Mouse (Mus musculus): ENCODE data around the gene Cnn1. TPM values are rescaled to one million over a fixed set of nuclear protein-coding genes. Genes with fewer than 3 reads are reported as not detected.

The Cnn1 gene
- polyA plus RNA-seq, 2 experiments, result 0.09 to 0.17 TPM

GRCm38 (mm10) chr9:22095854-22096307, 3.1 kb upstream of the Cnn1 start:
- peak; percentile 55 to 66 (median 57) for DNase-seq (ENCODE audit: low read depth in 3 of 3, low spot score in 3 of 3)
- peak; percentile 78 for ATAC-seq (ENCODE audit: insufficient read depth)
- Histone ChIP-seq H3K27me3 (ENCODE audit: control insufficient read depth, insufficient read depth, low read length) (peaks cover 24% of the 10 kb centered on the region), H3K27ac (no peak overlapping the region), H3K9me3 (ENCODE audit: control insufficient read depth, low read length) (no peaks in the 10 kb centered on the region), H3K9ac (replicated peaks) (peak overlapping the region; percentile 69), H3K36me3 (replicated peaks; ENCODE audit: control insufficient read depth, insufficient read depth, low read depth) (no peaks in the 10 kb centered on the region), H3K4me2 (ENCODE audit: low read depth) (peak overlapping the region; percentile 69), H3K4me3 (ENCODE audit: insufficient read depth in 1 of 2, low read depth in 2 of 2, low read length in 2 of 2) (peak overlapping the region; percentile 28 to 44), H3K4me1 (replicated peaks; ENCODE audit: control insufficient read depth in 2 of 2, insufficient read depth in 2 of 2, low read length in 1 of 2) (peaks cover 0 to 3% of the 10 kb centered on the region in 2 experiments; a peak in 1 of 4 replicates)
- 2% methylated on average over 24 of the region's 24 CpGs for WGBS (ENCODE audit: insufficient replicate concordance)
- peak; percentile 91 for TF ChIP-seq CTCF (IDR thresholded peaks at IDR 0.05; ENCODE audit: low read depth)
- no peak for TF ChIP-seq EP300 (IDR thresholded peaks at IDR 0.05; ENCODE audit: low read depth)

- DNase-seq (ENCODE audit: low read depth in 3 of 3, low spot score in 3 of 3) (no peak), ATAC-seq (ENCODE audit: insufficient read depth) (no peak)
- H3K9ac ChIP-seq (replicated peaks), result no peak overlapping the region
- H3K36me3 ChIP-seq (replicated peaks; ENCODE audit: control insufficient read depth, insufficient read depth, low read depth), result no peaks in the 10 kb centered on the region
- no peaks in the 10 kb centered on the region for H3K9me3 ChIP-seq (ENCODE audit: control insufficient read depth, low read length)
- WGBS (ENCODE audit: insufficient replicate concordance), result 5% methylated on average over 18 of the region's 18 CpGs
- H3K27ac ChIP-seq, result no peak overlapping the region
- no peak overlapping the region for H3K4me3 ChIP-seq (ENCODE audit: insufficient read depth in 1 of 2, low read depth in 2 of 2, low read length in 2 of 2)
- H3K4me1 ChIP-seq (replicated peaks; ENCODE audit: control insufficient read depth in 2 of 2, insufficient read depth in 2 of 2, low read length in 1 of 2), result peaks cover 0 to 3% of the 10 kb centered on the region in 2 experiments; a peak in 1 of 4 replicates
- H3K27me3 ChIP-seq (ENCODE audit: control insufficient read depth, insufficient read depth, low read length), result peaks cover 32% of the 10 kb centered on the region
- TF ChIP-seq CTCF (IDR thresholded peaks at IDR 0.05; ENCODE audit: low read depth) (no peak), EP300 (IDR thresholded peaks at IDR 0.05; ENCODE audit: low read depth) (no peak)
- H3K4me2 ChIP-seq (ENCODE audit: low read depth), result no peak overlapping the region
Measured at GRCm38 (mm10) chr9:22099922-22100321, 906 bp downstream of the Cnn1 start.

GRCm38 (mm10) chr9:22108194-22108593, 9.2 kb downstream of the Cnn1 start:
- Histone ChIP-seq H3K27ac (no peak overlapping the region), H3K9ac (replicated peaks) (no peak overlapping the region), H3K4me1 (replicated peaks; ENCODE audit: control insufficient read depth in 2 of 2, insufficient read depth in 2 of 2, low read length in 1 of 2) (no peaks in the 10 kb centered on the region), H3K9me3 (ENCODE audit: control insufficient read depth, low read length) (no peaks in the 10 kb centered on the region), H3K36me3 (replicated peaks; ENCODE audit: control insufficient read depth, insufficient read depth, low read depth) (peaks cover 19% of the 10 kb centered on the region), H3K4me2 (ENCODE audit: low read depth) (no peak overlapping the region), H3K4me3 (ENCODE audit: insufficient read depth in 1 of 2, low read depth in 2 of 2, low read length in 2 of 2) (no peak overlapping the region), H3K27me3 (ENCODE audit: control insufficient read depth, insufficient read depth, low read length) (no peaks in the 10 kb centered on the region)
- TF ChIP-seq CTCF (IDR thresholded peaks at IDR 0.05; ENCODE audit: low read depth) (no peak), EP300 (IDR thresholded peaks at IDR 0.05; ENCODE audit: low read depth) (no peak)
- ATAC-seq (ENCODE audit: insufficient read depth), result no peak
- whole genome bisulfite sequencing (ENCODE audit: insufficient replicate concordance), result 82% methylated on average over 9 of the region's 9 CpGs
- no peak for DNase-seq (ENCODE audit: low read depth in 3 of 3, low spot score in 3 of 3)

- ATAC-seq (ENCODE audit: insufficient read depth), result no peak
- TF ChIP-seq CTCF (IDR thresholded peaks at IDR 0.05; ENCODE audit: low read depth) (no peak), EP300 (IDR thresholded peaks at IDR 0.05; ENCODE audit: low read depth) (no peak)
- H3K9ac ChIP-seq (replicated peaks), result peak overlapping the region; percentile 82
- no peak for DNase-seq (ENCODE audit: low read depth in 3 of 3, low spot score in 3 of 3)
- H3K4me2 ChIP-seq (ENCODE audit: low read depth), result peak overlapping the region; percentile 78
- H3K9me3 ChIP-seq (ENCODE audit: control insufficient read depth, low read length), result no peaks in the 10 kb centered on the region
- H3K27ac ChIP-seq, result no peak overlapping the region
- WGBS (ENCODE audit: insufficient replicate concordance), result 76% methylated on average over 4 of the region's 4 CpGs
- H3K4me1 ChIP-seq (replicated peaks; ENCODE audit: control insufficient read depth in 2 of 2, insufficient read depth in 2 of 2, low read length in 1 of 2), result peaks cover 5 to 22% of the 10 kb centered on the region in 2 experiments; a peak in 3 of 4 replicates
- peak overlapping the region; percentile 67 to 90 for H3K4me3 ChIP-seq (ENCODE audit: insufficient read depth in 1 of 2, low read depth in 2 of 2, low read length in 2 of 2)
- peaks cover 24% of the 10 kb centered on the region for H3K36me3 ChIP-seq (replicated peaks; ENCODE audit: control insufficient read depth, insufficient read depth, low read depth)
- H3K27me3 ChIP-seq (ENCODE audit: control insufficient read depth, insufficient read depth, low read length), result no peaks in the 10 kb centered on the region
Measured at GRCm38 (mm10) chr9:22115635-22116034, 16.6 kb downstream of the Cnn1 start.

- ATAC-seq (ENCODE audit: insufficient read depth) (no peak), DNase-seq (ENCODE audit: low read depth in 3 of 3, low spot score in 3 of 3) (no peak)
- peak overlapping the region; percentile 78 for H3K4me2 ChIP-seq (ENCODE audit: low read depth)
- peak overlapping the region; percentile 67 to 90 for H3K4me3 ChIP-seq (ENCODE audit: insufficient read depth in 1 of 2, low read depth in 2 of 2, low read length in 2 of 2)
- TF ChIP-seq CTCF (IDR thresholded peaks at IDR 0.05; ENCODE audit: low read depth) (no peak), EP300 (IDR thresholded peaks at IDR 0.05; ENCODE audit: low read depth) (no peak)
- H3K27me3 ChIP-seq (ENCODE audit: control insufficient read depth, insufficient read depth, low read length), result no peaks in the 10 kb centered on the region
- WGBS (ENCODE audit: insufficient replicate concordance), result 31% methylated on average over 15 of the region's 15 CpGs
- H3K36me3 ChIP-seq (replicated peaks; ENCODE audit: control insufficient read depth, insufficient read depth, low read depth), result peaks cover 24% of the 10 kb centered on the region
- no peaks in the 10 kb centered on the region for H3K9me3 ChIP-seq (ENCODE audit: control insufficient read depth, low read length)
- H3K27ac ChIP-seq, result peak overlapping the region; percentile 19; the same call in 1 of the 2 replicates
- peak overlapping the region; percentile 82 for H3K9ac ChIP-seq (replicated peaks)
- H3K4me1 ChIP-seq (replicated peaks; ENCODE audit: control insufficient read depth in 2 of 2, insufficient read depth in 2 of 2, low read length in 1 of 2), result peaks cover 8 to 27% of the 10 kb centered on the region in 2 experiments
Measured at GRCm38 (mm10) chr9:22116086-22116485, 17.1 kb downstream of the Cnn1 start.
